Comparison of ENCODE assay signal across 8 mouse cellular contexts in genomic region chr2:128817786-128818681, GRCm38 (mm10). TPM values are rescaled to one million over a fixed set of nuclear protein-coding genes. Genes with fewer than 3 reads are reported as not detected.
DNase-seq lines count a peak whose midpoint lies in the region; ATAC-seq and TF ChIP-seq lines count a peak whose summit lies in the region.

Tmem87b (plus strand) TSS chr2:128818118.

- H3K36me3 ChIP-seq in CH12.LX (replicated peaks in 1 of 2; ENCODE audit: control insufficient read depth in 1 of 2, insufficient read depth in 1 of 2, low read length in 1 of 2), result peaks cover 0 to 7% of the 10 kb centered on the region in 2 experiments
- H3K36me3 ChIP-seq in forebrain, embryonic 11.5 days (ENCODE audit: control insufficient read depth, insufficient read depth, low read length), result no peaks in the 10 kb centered on the region
- no peaks in the 10 kb centered on the region for H3K36me3 ChIP-seq in heart, embryonic 16.5 days (ENCODE audit: control insufficient read depth, insufficient read depth)
- H3K36me3 ChIP-seq in liver, embryonic 15.5 days (replicated peaks), result no peaks in the 10 kb centered on the region
- no peaks in the 10 kb centered on the region for H3K36me3 ChIP-seq in neural tube, embryonic 12.5 days

- H3K4me2 ChIP-seq in CH12.LX (ENCODE audit: insufficient read depth, low read depth, poor library complexity, severe bottlenecking), result peak within 1 kb of the TSS; percentile 91
- H3K4me2 ChIP-seq in forebrain, embryonic 11.5 days (ENCODE audit: low read depth, low read length, severe bottlenecking), result peak within 1 kb of the TSS; percentile 57
- peak within 1 kb of the TSS; percentile 73 for H3K4me2 ChIP-seq in heart, embryonic 16.5 days (ENCODE audit: low read depth, low read length)
- peak within 1 kb of the TSS; percentile 80 for H3K4me2 ChIP-seq in liver, embryonic 15.5 days
- peak within 1 kb of the TSS; percentile 79 for H3K4me2 ChIP-seq in neural tube, embryonic 12.5 days (replicated peaks)

- H3K4me3 ChIP-seq in CH12.LX (replicated peaks in 1 of 3; ENCODE audit: low read depth in 2 of 3, low read length in 2 of 3, poor library complexity in 1 of 3), result peak within 1 kb of the TSS; percentile 73 to 89 (median 78)
- peak within 1 kb of the TSS; percentile 80 for H3K4me3 ChIP-seq in forebrain, embryonic 11.5 days (ENCODE audit: low read depth, low read length)
- peak within 1 kb of the TSS; percentile 83 for H3K4me3 ChIP-seq in heart, embryonic 16.5 days (ENCODE audit: low read length)
- peak within 1 kb of the TSS; percentile 92 for H3K4me3 ChIP-seq in liver, embryonic 15.5 days (replicated peaks)
- peak within 1 kb of the TSS; percentile 89 for H3K4me3 ChIP-seq in neural tube, embryonic 12.5 days

- TF ChIP-seq EP300 in CH12.LX (IDR thresholded peaks at IDR 0.05; ENCODE audit: low read length), result no peak

- TF ChIP-seq RAD21 in CH12.LX (IDR thresholded peaks at IDR 0.05; ENCODE audit: low read depth, low read length), result no peak

- H3K9ac ChIP-seq in CH12.LX (ENCODE audit: insufficient read depth, low read depth), result peak within 1 kb of the TSS; percentile 51
- H3K9ac ChIP-seq in forebrain, embryonic 11.5 days (ENCODE audit: low read length), result peak within 1 kb of the TSS; percentile 84
- H3K9ac ChIP-seq in heart, embryonic 16.5 days (ENCODE audit: low read length), result peak within 1 kb of the TSS; percentile 86
- H3K9ac ChIP-seq in liver, embryonic 15.5 days, result peak within 1 kb of the TSS; percentile 71
- peak within 1 kb of the TSS; percentile 86 for H3K9ac ChIP-seq in neural tube, embryonic 12.5 days

- 0 out of 2 replicates have a peak, but pooled peaks cover 3% of the 10 kb centered on the region for H3K79me2 ChIP-seq in CH12.LX (replicated peaks; ENCODE audit: control insufficient read depth, extremely low read depth, insufficient read depth, poor library complexity, severe bottlenecking)

- no peak for TF ChIP-seq CTCF in CH12.LX (conservative IDR thresholded peaks at IDR 0.05 in 1 of 2, IDR thresholded peaks at IDR 0.05 in 1 of 2; ENCODE audit: low read depth in 2 of 2, low read length in 2 of 2)

- dilution Hi-C loops in CH12.LX (cut with MboI; ENCODE audit: extremely low pct_ligation_motif_present, extremely low pct_unique_long_range_greater_than_20kb, low sequenced_read_pairs), result no loop called here

- ATAC-seq in forebrain, embryonic 11.5 days (replicated peaks; ENCODE audit: low FRiP score), result peak; percentile 91
- peak; percentile 90 for ATAC-seq in heart, embryonic 16.5 days (replicated peaks; ENCODE audit: extremely low read depth, insufficient read depth, low FRiP score)
- ATAC-seq in liver, embryonic 15.5 days (ENCODE audit: insufficient read depth), result peak; percentile 88
- peak; percentile 90 for ATAC-seq in neural tube, embryonic 12.5 days (ENCODE audit: low FRiP score, low read depth)

- H3K27me3 ChIP-seq in CH12.LX (replicated peaks), result no peaks in the 10 kb centered on the region
- no peaks in the 10 kb centered on the region for H3K27me3 ChIP-seq in forebrain, embryonic 11.5 days (ENCODE audit: control insufficient read depth, insufficient read depth, low read length)
- H3K27me3 ChIP-seq in heart, embryonic 16.5 days (ENCODE audit: control insufficient read depth, insufficient read depth, low read length), result no peaks in the 10 kb centered on the region
- H3K27me3 ChIP-seq in liver, embryonic 15.5 days, result peaks cover 11% of the 10 kb centered on the region
- no peaks in the 10 kb centered on the region for H3K27me3 ChIP-seq in neural tube, embryonic 12.5 days (replicated peaks)

- under 1% methylated on average over 58 of the region's 59 CpGs for WGBS in forebrain, embryonic 11.5 days
- under 1% methylated on average over 59 of the region's 59 CpGs for WGBS in heart, embryonic 16.5 days
- under 1% methylated on average over 59 of the region's 59 CpGs for WGBS in liver, embryonic 15.5 days (ENCODE audit: insufficient replicate concordance)
- WGBS in neural tube, embryonic 12.5 days, result under 1% methylated on average over 59 of the region's 59 CpGs

- in situ Hi-C loops in CH12.LX (cut with MboI; ENCODE audit: low pct_ligation_motif_present, low pct_unique_long_range_greater_than_20kb, low sequenced_read_pairs), result loop anchor here (5.0 kb wide), 1 partner anchor 121 kb away; the partner anchor contains the start of gene Mertk

- H3K27ac ChIP-seq in CH12.LX (ENCODE audit: insufficient read depth, low read depth), result peak within 1 kb of the TSS; percentile 55
- H3K27ac ChIP-seq in forebrain, embryonic 11.5 days (ENCODE audit: low read depth, low read length), result peak within 1 kb of the TSS; percentile 94
- peak within 1 kb of the TSS; percentile 92 for H3K27ac ChIP-seq in heart, embryonic 16.5 days (ENCODE audit: low read length)
- H3K27ac ChIP-seq in liver, embryonic 15.5 days (replicated peaks), result peak within 1 kb of the TSS; percentile 91
- peak within 1 kb of the TSS; percentile 95 for H3K27ac ChIP-seq in neural tube, embryonic 12.5 days

- DNase-seq in CH12.LX (ENCODE audit: extremely low read depth), result peak; percentile 97
- DNase-seq in c-Kit-positive CD71-positive TER-119-negative erythroid progenitor cells, embryonic 14.5 days (ENCODE audit: low read depth), result peak; percentile 87
- DNase-seq in forebrain, embryonic 11.5 days (ENCODE audit: low spot score), result peak; percentile 99
- peak; percentile 94 to 98 for DNase-seq in kidney, postnatal 36 days
- peak; percentile 99 for DNase-seq in telencephalon, adult 2 months (ENCODE audit: low read depth, low spot score)

- peaks cover 0 to 11% of the 10 kb centered on the region in 2 experiments; a peak in 3 of 4 replicates for H3K4me1 ChIP-seq in CH12.LX (ENCODE audit: control insufficient read depth in 1 of 2, insufficient read depth in 2 of 2)
- H3K4me1 ChIP-seq in forebrain, embryonic 11.5 days (replicated peaks; ENCODE audit: control insufficient read depth, insufficient read depth, low read length), result no peaks in the 10 kb centered on the region
- H3K4me1 ChIP-seq in heart, embryonic 16.5 days (ENCODE audit: control insufficient read depth, insufficient read depth, low read length), result peaks cover 18% of the 10 kb centered on the region
- H3K4me1 ChIP-seq in liver, embryonic 15.5 days (replicated peaks), result peaks cover 29% of the 10 kb centered on the region
- H3K4me1 ChIP-seq in neural tube, embryonic 12.5 days, result peaks cover 8% of the 10 kb centered on the region; the same call in 1 of the 2 replicates

- TF ChIP-seq POLR2A in CH12.LX (IDR thresholded peaks at IDR 0.05; ENCODE audit: low read depth, low read length), result peak; percentile 95

- H3K9me3 ChIP-seq in CH12.LX (replicated peaks; ENCODE audit: low read length), result no peaks in the 10 kb centered on the region
- no peaks in the 10 kb centered on the region for H3K9me3 ChIP-seq in forebrain, embryonic 11.5 days (ENCODE audit: control insufficient read depth, low read length)
- H3K9me3 ChIP-seq in heart, embryonic 16.5 days (replicated peaks; ENCODE audit: control insufficient read depth, low read length), result no peaks in the 10 kb centered on the region
- no peaks in the 10 kb centered on the region for H3K9me3 ChIP-seq in liver, embryonic 15.5 days (replicated peaks)
- no peaks in the 10 kb centered on the region for H3K9me3 ChIP-seq in neural tube, embryonic 12.5 days

TF ChIP-seq in CH12.LX, 34 proteins besides CTCF, POLR2A, EP300 and RAD21 (continues in another document):
- TF ChIP-seq MAFK (IDR thresholded peaks at IDR 0.05; ENCODE audit: insufficient replicate concordance, low read length), result no peak
- TF ChIP-seq UBTF (IDR thresholded peaks at IDR 0.05; ENCODE audit: low read depth, low read length), result no peak
- no peak for TF ChIP-seq IRF4 (IDR thresholded peaks at IDR 0.05; ENCODE audit: low read depth, low read length)
- no peak for TF ChIP-seq JUN (IDR thresholded peaks at IDR 0.05; ENCODE audit: insufficient read depth, low read depth, low read length)
- peak; percentile 33; the same call in 1 of the 2 replicates for TF ChIP-seq BHLHE40 (IDR thresholded peaks at IDR 0.05; ENCODE audit: low read depth, low read length)
- TF ChIP-seq USF2 (conservative IDR thresholded peaks at IDR 0.05; ENCODE audit: low read depth, low read length), result no peak
- peak; percentile 45; the same call in 1 of the 2 replicates for TF ChIP-seq HCFC1 (IDR thresholded peaks at IDR 0.05; ENCODE audit: low read depth, low read length)
- no peak for TF ChIP-seq JUND (conservative IDR thresholded peaks at IDR 0.05; ENCODE audit: low read depth, low read length)
- no peak for TF ChIP-seq E2F4 (IDR thresholded peaks at IDR 0.05; ENCODE audit: insufficient replicate concordance, low read depth, low read length)
- TF ChIP-seq SIN3A (IDR thresholded peaks at IDR 0.05; ENCODE audit: low read length), result no peak
- no peak for TF ChIP-seq RCOR1 (conservative IDR thresholded peaks at IDR 0.05; ENCODE audit: low read depth, low read length)
- no peak for TF ChIP-seq POLR2AphosphoS2 (IDR thresholded peaks at IDR 0.05; ENCODE audit: low read depth, low read length)
- TF ChIP-seq MEF2A (IDR thresholded peaks at IDR 0.05; ENCODE audit: borderline replicate concordance, low read depth, low read length), result no peak
- no peak; the same call in 1 of the 2 replicates for TF ChIP-seq MXI1 (IDR thresholded peaks at IDR 0.05; ENCODE audit: low read depth, low read length)
- no peak for TF ChIP-seq ZNF384 (IDR thresholded peaks at IDR 0.05; ENCODE audit: low read depth, low read length)
- no peak for TF ChIP-seq CHD1 (IDR thresholded peaks at IDR 0.05; ENCODE audit: low read depth, low read length)
- TF ChIP-seq MAX (IDR thresholded peaks at IDR 0.05; ENCODE audit: low read length), result no peak; the same call in 1 of the 2 replicates
- TF ChIP-seq KAT2A (IDR thresholded peaks at IDR 0.05; ENCODE audit: insufficient replicate concordance, low read length), result no peak
- TF ChIP-seq SMC3 (IDR thresholded peaks at IDR 0.05; ENCODE audit: low read depth, low read length), result no peak
- peak; percentile 84; the same call in 1 of the 2 replicates for TF ChIP-seq ZMIZ1 (IDR thresholded peaks at IDR 0.05; ENCODE audit: low read depth, low read length)
- TF ChIP-seq MYC (IDR thresholded peaks at IDR 0.05; ENCODE audit: low read depth, low read length), result no peak
- TF ChIP-seq MAZ (IDR thresholded peaks at IDR 0.05; ENCODE audit: low read depth, low read length), result peak; percentile 67; the same call in 1 of the 2 replicates
- TF ChIP-seq TBP (conservative IDR thresholded peaks at IDR 0.05; ENCODE audit: low read depth, low read length), result no peak

RNA-seq across cellular contexts. Expression of gene Tmem87b, which starts in this region (rescaled TPM):
- total RNA-seq in CH12.LX (2012; rRNA removed) (4.3 and 5.3 TPM in 2 replicates), CH12.LX (2014; rRNA removed) (6.6 and 8.1 TPM in 2 replicates)
- polyA plus RNA-seq in CH12.LX (2012; ENCODE audit: insufficient read length, low read depth), result 5.4 and 6.2 TPM in 2 replicates
- 21.9 and 24.2 TPM in 2 replicates for polyA plus RNA-seq in forebrain, embryonic 11.5 days (2014; fragmentation: Nextera tagmentation; extraction: Ambion mirVana)
- 25.3 and 28.5 TPM in 2 replicates for polyA plus RNA-seq in heart, embryonic 16.5 days (2015; fragmentation: Nextera tagmentation; extraction: Ambion mirVana)
- polyA plus RNA-seq in liver, embryonic 15.5 days (2015; fragmentation: Nextera tagmentation; extraction: Ambion mirVana), result 8.7 and 8.8 TPM in 2 replicates
- polyA plus RNA-seq in neural tube, embryonic 12.5 days (2016; fragmentation: Nextera tagmentation; extraction: Ambion mirVana), result 32.2 and 35.7 TPM in 2 replicates

Comparison
In these comparisons a context has a peak if more than half of its experiments do, and no peak if none do; other contexts are left out.
1. Peak in every context shown above with its lines: DNase-seq, ATAC-seq, H3K4me3 ChIP-seq and H3K27ac ChIP-seq.